Mouse (Mus musculus) neural tube, embryonic 12.5 days (tissue): ENCODE measurements around the gene Pknox2. TPM values are rescaled to one million over a fixed set of nuclear protein-coding genes. Genes with fewer than 3 reads are reported as not detected.

ENCODE experiments used
- ATAC-seq: fragments of 200-750 bp; cut with Nextera tagmentation; 2 replicates; pipeline ENCODE4 v1.8.0; 2017; ENCODE audit warnings: low read depth, mild to moderate bottlenecking, moderate TSS enrichment, moderate library complexity; ENCODE audit not compliant: low FRiP score
- H3K27ac ChIP-seq: fragments of 300-500 bp; sonication (generic); 2 replicates; pipeline ENCODE4 v1.5.1; 2016
- H3K27me3 ChIP-seq: fragments of 300-500 bp; sonication (generic); replicated peaks from 2 replicates; pipeline ENCODE4 v1.6.1; 2016; ENCODE audit warnings: mild to moderate bottlenecking
- H3K36me3 ChIP-seq: fragments of 300-500 bp; sonication (generic); 2 replicates; pipeline ENCODE4 v1.6.1; 2016; ENCODE audit warnings: mild to moderate bottlenecking
- H3K4me1 ChIP-seq: fragments of 300-500 bp; sonication (generic); 2 replicates; pipeline ENCODE4 v1.6.1; 2016
- H3K4me2 ChIP-seq: fragments of 300-500 bp; sonication (generic); replicated peaks from 2 replicates; pipeline ENCODE4 v1.6.1; 2016; ENCODE audit warnings: mild to moderate bottlenecking
- H3K4me3 ChIP-seq: fragments of 300-500 bp; sonication (generic); 2 replicates; pipeline ENCODE4 v1.5.1; 2016
- H3K9ac ChIP-seq: fragments of 300-500 bp; sonication (generic); 2 replicates; pipeline ENCODE4 v1.6.1; 2016; ENCODE audit warnings: mild to moderate bottlenecking
- H3K9me3 ChIP-seq: fragments of 300-500 bp; sonication (generic); 2 replicates; pipeline ENCODE4 v1.6.1; 2016; ENCODE audit warnings: mild to moderate bottlenecking
- WGBS: fragments of 180-500 bp; shearing (Covaris S2); methylation state at CpG from one replicate; pipeline ENCODE4 v1.1.7; 2016; 5-methylcytosine and 5-hydroxymethylcytosine counted together
- polyA plus RNA-seq: library from polyadenylated mRNA; unstranded; fragments of >200 nt; fragmentation: Nextera tagmentation; extraction: Ambion mirVana; gene quantifications from 2 replicates; pipeline ENCODE4 v1.2.1, GENCODE M21; 2016

The Pknox2 gene
- polyA plus RNA-seq, 1 experiment from 2014 or later, result 45.2 TPM

- Histone ChIP-seq H3K27me3 (no peaks in the 10 kb centered on the region), H3K9me3 (no peaks in the 10 kb centered on the region), H3K4me2 (0 out of 2 replicates have a peak overlapping the region, but pooled peaks have one; percentile 12), H3K27ac (0 out of 2 replicates have a peak overlapping the region, but pooled peaks have one; percentile 22), H3K9ac (no peak overlapping the region), H3K4me1 (peaks cover 14% of the 10 kb centered on the region), H3K4me3 (no peak overlapping the region), H3K36me3 (peaks cover 35% of the 10 kb centered on the region)
- ATAC-seq, result peak; percentile 10; the same call in 1 of the 2 replicates
- 66% methylated on average over 5 of the region's 5 CpGs for WGBS
These were observed 265.6 kb downstream of the Pknox2 start for GRCm38 (mm10) chr9:36881615-36882014.

GRCm38 (mm10) chr9:36876787-36877186 is 270.4 kb downstream of the Pknox2 start:
- Histone ChIP-seq H3K9ac (no peak overlapping the region), H3K9me3 (no peaks in the 10 kb centered on the region), H3K36me3 (peaks cover 78% of the 10 kb centered on the region), H3K4me3 (no peak overlapping the region), H3K27me3 (no peaks in the 10 kb centered on the region), H3K4me2 (no peak overlapping the region), H3K27ac (no peak overlapping the region), H3K4me1 (peaks cover 6% of the 10 kb centered on the region; the same call in 1 of the 2 replicates)
- no peak for ATAC-seq

GRCm38 (mm10) chr9:36876313-36876712 is 270.9 kb downstream of the Pknox2 start:
- ATAC-seq, result no peak
- Histone ChIP-seq H3K9me3 (no peaks in the 10 kb centered on the region), H3K36me3 (peaks cover 83% of the 10 kb centered on the region), H3K4me2 (no peak overlapping the region), H3K4me3 (no peak overlapping the region), H3K4me1 (peaks cover 1% of the 10 kb centered on the region; the same call in 1 of the 2 replicates), H3K27ac (no peak overlapping the region), H3K9ac (no peak overlapping the region), H3K27me3 (no peaks in the 10 kb centered on the region)
- 90% methylated on average over 5 of the region's 5 CpGs for WGBS

GRCm38 (mm10) chr9:36873796-36874195 is 273.4 kb downstream of the Pknox2 start:
- 90% methylated on average over 2 of the region's 2 CpGs for whole genome bisulfite sequencing
- Histone ChIP-seq H3K36me3 (peaks cover 90% of the 10 kb centered on the region), H3K4me3 (no peak overlapping the region)

GRCm38 (mm10) chr9:36870263-36870662 is 276.9 kb downstream of the Pknox2 start:
- H3K4me2 ChIP-seq, result no peak overlapping the region

More at GRCm38 (mm10) chr9:36873796-36874195, 273.4 kb downstream of the Pknox2 start:
- Histone ChIP-seq H3K9ac (no peak overlapping the region), H3K27me3 (no peaks in the 10 kb centered on the region), H3K9me3 (no peaks in the 10 kb centered on the region), H3K27ac (no peak overlapping the region), H3K4me2 (no peak overlapping the region), H3K4me1 (no peaks in the 10 kb centered on the region)
- no peak for ATAC-seq

GRCm38 (mm10) chr9:36868662-36869061 is 278.5 kb downstream of the Pknox2 start:
- WGBS, result 93% methylated on average over 6 of the region's 6 CpGs
- no peak for ATAC-seq
- Histone ChIP-seq H3K4me1 (peaks cover 19% of the 10 kb centered on the region), H3K9me3 (no peaks in the 10 kb centered on the region), H3K9ac (no peak overlapping the region), H3K27ac (no peak overlapping the region), H3K27me3 (0 out of 2 replicates have a peak, but pooled peaks cover under 1% of the 10 kb centered on the region), H3K4me2 (no peak overlapping the region), H3K4me3 (no peak overlapping the region), H3K36me3 (peaks cover 83% of the 10 kb centered on the region)

More at GRCm38 (mm10) chr9:36870263-36870662, 276.9 kb downstream of the Pknox2 start:
- ATAC-seq, result no peak
- Histone ChIP-seq H3K27me3 (no peaks in the 10 kb centered on the region), H3K27ac (no peak overlapping the region), H3K9me3 (no peaks in the 10 kb centered on the region), H3K4me1 (peaks cover 4% of the 10 kb centered on the region; the same call in 1 of the 2 replicates), H3K36me3 (peaks cover 84% of the 10 kb centered on the region), H3K4me3 (no peak overlapping the region), H3K9ac (no peak overlapping the region)
- 60% methylated on average over 1 of the region's 1 CpGs for WGBS

- 0 out of 2 replicates have a peak, but pooled peaks cover 6% of the 10 kb centered on the region for H3K27me3 ChIP-seq
- 0 out of 2 replicates have a peak overlapping the region, but pooled peaks have one; percentile 9 for H3K4me2 ChIP-seq
- no peak overlapping the region for H3K9ac ChIP-seq
- no peak overlapping the region for H3K4me3 ChIP-seq
- 23% methylated on average over 4 of the region's 4 CpGs for WGBS
- H3K4me1 ChIP-seq, result peaks cover 19% of the 10 kb centered on the region
- no peaks in the 10 kb centered on the region for H3K9me3 ChIP-seq
- peak; percentile 88 for ATAC-seq
- H3K27ac ChIP-seq, result peak overlapping the region; percentile 27; the same call in 1 of the 2 replicates
- H3K36me3 ChIP-seq, result peaks cover 81% of the 10 kb centered on the region
These were observed 282.1 kb downstream of the Pknox2 start for GRCm38 (mm10) chr9:36864862-36865813.

GRCm38 (mm10) chr9:36863694-36864093 is 283.5 kb downstream of the Pknox2 start:
- Histone ChIP-seq H3K27ac (no peak overlapping the region), H3K4me2 (no peak overlapping the region), H3K4me1 (peaks cover 19% of the 10 kb centered on the region), H3K4me3 (no peak overlapping the region), H3K36me3 (peaks cover 77% of the 10 kb centered on the region), H3K27me3 (0 out of 2 replicates have a peak, but pooled peaks cover 6% of the 10 kb centered on the region), H3K9ac (no peak overlapping the region), H3K9me3 (no peaks in the 10 kb centered on the region)
- WGBS, result 62% methylated on average over 3 of the region's 3 CpGs
- ATAC-seq, result no peak

GRCm38 (mm10) chr9:36862576-36862975 is 284.6 kb downstream of the Pknox2 start:
- Histone ChIP-seq H3K27me3 (0 out of 2 replicates have a peak, but pooled peaks cover 6% of the 10 kb centered on the region), H3K9ac (no peak overlapping the region), H3K4me2 (no peak overlapping the region), H3K4me1 (peaks cover 24% of the 10 kb centered on the region), H3K36me3 (peaks cover 69% of the 10 kb centered on the region), H3K9me3 (no peaks in the 10 kb centered on the region), H3K4me3 (no peak overlapping the region), H3K27ac (no peak overlapping the region)
- no peak for ATAC-seq
- WGBS, result 85% methylated on average over 2 of the region's 2 CpGs

GRCm38 (mm10) chr9:36858677-36859076 is 288.5 kb downstream of the Pknox2 start:
- H3K36me3 ChIP-seq, result peaks cover 64% of the 10 kb centered on the region
- ATAC-seq, result peak; percentile 72
- 24% methylated on average over 4 of the region's 4 CpGs for WGBS

GRCm38 (mm10) chr9:36857476-36858117 is 289.6 kb downstream of the Pknox2 start:
- H3K27me3 ChIP-seq, result no peaks in the 10 kb centered on the region
- H3K4me1 ChIP-seq, result peaks cover 9% of the 10 kb centered on the region; the same call in 1 of the 2 replicates
- H3K27ac ChIP-seq, result no peak overlapping the region
- H3K9ac ChIP-seq, result no peak overlapping the region
- H3K4me3 ChIP-seq, result no peak overlapping the region
- 17% methylated on average over 8 of the region's 8 CpGs for WGBS
- H3K4me2 ChIP-seq, result no peak overlapping the region
- peaks cover 55% of the 10 kb centered on the region for H3K36me3 ChIP-seq
- H3K9me3 ChIP-seq, result no peaks in the 10 kb centered on the region
- ATAC-seq, result no peak

More at GRCm38 (mm10) chr9:36858677-36859076, 288.5 kb downstream of the Pknox2 start:
- peaks cover 9% of the 10 kb centered on the region for H3K4me1 ChIP-seq
- H3K4me3 ChIP-seq, result no peak overlapping the region
- H3K9ac ChIP-seq, result no peak overlapping the region
- no peak overlapping the region for H3K4me2 ChIP-seq
- H3K9me3 ChIP-seq, result no peaks in the 10 kb centered on the region
- no peak overlapping the region for H3K27ac ChIP-seq
- H3K27me3 ChIP-seq, result 0 out of 2 replicates have a peak, but pooled peaks cover 5% of the 10 kb centered on the region

GRCm38 (mm10) chr9:36856351-36856750 is 290.9 kb downstream of the Pknox2 start:
- H3K27me3 ChIP-seq, result no peaks in the 10 kb centered on the region
- peaks cover 9% of the 10 kb centered on the region; the same call in 1 of the 2 replicates for H3K4me1 ChIP-seq
- no peak for ATAC-seq
- no peak overlapping the region for H3K4me2 ChIP-seq
- peaks cover 55% of the 10 kb centered on the region for H3K36me3 ChIP-seq
- 79% methylated on average over 2 of the region's 2 CpGs for WGBS
- H3K9ac ChIP-seq, result no peak overlapping the region
- no peak overlapping the region for H3K4me3 ChIP-seq
- no peak overlapping the region for H3K27ac ChIP-seq
- no peaks in the 10 kb centered on the region for H3K9me3 ChIP-seq
